In genomic region chr7:64501536-64502270, GRCm38 (mm10) we compare ENCODE assay signal across 8 mouse cellular contexts. TPM values are rescaled to one million over a fixed set of nuclear protein-coding genes. Genes with fewer than 3 reads are reported as not detected.
DNase-seq lines count a peak whose midpoint lies in the region; ATAC-seq and TF ChIP-seq lines count a peak whose summit lies in the region.

Gene Apba2 (plus strand): TSS chr7:64501706.

- peak; percentile 65 for TF ChIP-seq CTCF in kidney, postnatal 0 days (IDR thresholded peaks at IDR 0.05; ENCODE audit: low read depth)

- peaks cover 45% of the 10 kb centered on the region for H3K4me1 ChIP-seq in forebrain, embryonic 15.5 days
- 0 out of 2 replicates have a peak, but pooled peaks cover 4% of the 10 kb centered on the region for H3K4me1 ChIP-seq in kidney, postnatal 0 days (replicated peaks; ENCODE audit: insufficient read depth, low read length)
- H3K4me1 ChIP-seq in liver, embryonic 12.5 days: no peaks in the 10 kb centered on the region

- peak; percentile 74 to 83 for DNase-seq in left cerebral cortex, adult 18-20 months (ENCODE audit: low spot score in 2 of 2)
- DNase-seq in left cerebral cortex, adult 11 months (ENCODE audit: low spot score): no peak
- DNase-seq in cerebellum, adult 11-12 months: peak; percentile 87
- peak; percentile 53 for DNase-seq in kidney, postnatal 0 days (ENCODE audit: low spot score)
- DNase-seq in right cerebral cortex, postnatal 10 days (ENCODE audit: low spot score in 2 of 2): peak; percentile 84
- no peak for DNase-seq in urinary bladder, postnatal 14 days (ENCODE audit: low spot score)

- peak within 1 kb of the TSS; percentile 99 for H3K9ac ChIP-seq in forebrain, embryonic 15.5 days (replicated peaks)
- H3K9ac ChIP-seq in kidney, postnatal 0 days (ENCODE audit: low read depth, low read length): peak within 1 kb of the TSS; percentile 31
- H3K9ac ChIP-seq in liver, embryonic 12.5 days: no peak within 1 kb of the TSS

- peak; percentile 92 for ATAC-seq in forebrain, embryonic 15.5 days (replicated peaks)
- ATAC-seq in kidney, postnatal 0 days (replicated peaks; ENCODE audit: low FRiP score, low read depth): peak; percentile 74
- ATAC-seq in liver, embryonic 12.5 days: no peak

- H3K27me3 ChIP-seq in forebrain, embryonic 15.5 days: no peaks in the 10 kb centered on the region
- H3K27me3 ChIP-seq in kidney, postnatal 0 days (ENCODE audit: insufficient read depth, low read length): peaks cover 31% of the 10 kb centered on the region
- peaks cover 47% of the 10 kb centered on the region for H3K27me3 ChIP-seq in liver, embryonic 12.5 days (replicated peaks)

- H3K9me3 ChIP-seq in forebrain, embryonic 15.5 days: no peaks in the 10 kb centered on the region
- H3K9me3 ChIP-seq in kidney, postnatal 0 days (replicated peaks; ENCODE audit: low read length): no peaks in the 10 kb centered on the region
- 0 out of 2 replicates have a peak, but pooled peaks cover 2% of the 10 kb centered on the region for H3K9me3 ChIP-seq in liver, embryonic 12.5 days (replicated peaks)

- under 1% methylated on average over 91 of the region's 96 CpGs for WGBS in forebrain, embryonic 15.5 days
- under 1% methylated on average over 83 of the region's 96 CpGs for WGBS in kidney, postnatal 0 days
- WGBS in liver, embryonic 12.5 days (ENCODE audit: insufficient replicate concordance): 2% methylated on average over 83 of the region's 96 CpGs

- H3K4me3 ChIP-seq in forebrain, embryonic 15.5 days: peak within 1 kb of the TSS; percentile 91
- H3K4me3 ChIP-seq in kidney, postnatal 0 days (replicated peaks; ENCODE audit: low read depth, low read length): peak within 1 kb of the TSS; percentile 50
- H3K4me3 ChIP-seq in liver, embryonic 12.5 days: peak within 1 kb of the TSS; percentile 46

- H3K27ac ChIP-seq in forebrain, embryonic 15.5 days (replicated peaks): peak within 1 kb of the TSS; percentile 96
- no peak within 1 kb of the TSS for H3K27ac ChIP-seq in kidney, postnatal 0 days
- no peak within 1 kb of the TSS for H3K27ac ChIP-seq in liver, embryonic 12.5 days

- H3K4me2 ChIP-seq in forebrain, embryonic 15.5 days (replicated peaks): peak within 1 kb of the TSS; percentile 74
- H3K4me2 ChIP-seq in kidney, postnatal 0 days (ENCODE audit: low read length): peak within 1 kb of the TSS; percentile 89
- peak within 1 kb of the TSS; percentile 67 for H3K4me2 ChIP-seq in liver, embryonic 12.5 days

- H3K36me3 ChIP-seq in forebrain, embryonic 15.5 days: no peaks in the 10 kb centered on the region
- no peaks in the 10 kb centered on the region for H3K36me3 ChIP-seq in kidney, postnatal 0 days (ENCODE audit: insufficient read depth, low read length)
- H3K36me3 ChIP-seq in liver, embryonic 12.5 days: no peaks in the 10 kb centered on the region

RNA-seq across cellular contexts. Expression of gene Apba2, which starts in this region (rescaled TPM):
- 100 to 1,000 TPM; 228 to 245 TPM for total RNA-seq in left cerebral cortex, adult 18-20 months (2021)
- polyA plus RNA-seq in forebrain, embryonic 15.5 days (2015; fragmentation: Nextera tagmentation; extraction: Ambion mirVana): 159 and 172 TPM in 2 replicates
- polyA plus RNA-seq in kidney, postnatal 0 days (2015; fragmentation: Nextera tagmentation; extraction: Ambion mirVana): 1.7 and 1.9 TPM in 2 replicates
- polyA plus RNA-seq in liver, embryonic 12.5 days (2016; fragmentation: Nextera tagmentation; extraction: Ambion mirVana): 0.12 and 0.18 TPM in 2 replicates

Comparison
In these comparisons a context has a peak if more than half of its experiments do, and no peak if none do; other contexts are left out.
1. RNA of gene Apba2 (polyA plus RNA-seq): 159 to 172 TPM in forebrain, embryonic 15.5 days; 1.7 to 1.9 TPM in kidney, postnatal 0 days and 0.12 to 0.18 TPM in liver, embryonic 12.5 days; every median in the first group is over 10 times any median in the second.
2. DNase-seq: peak in left cerebral cortex, adult 18-20 months (2 of 2), cerebellum, adult 11-12 months (single experiment), kidney, postnatal 0 days (single experiment) and right cerebral cortex, postnatal 10 days (2 of 2); none in left cerebral cortex, adult 11 months (single experiment) and urinary bladder, postnatal 14 days (single experiment).
3. Peak in every context shown above with its lines, with median percentiles within 50 percentile points of each other: H3K4me2 ChIP-seq and H3K4me3 ChIP-seq.